Mouse (Mus musculus) brain, embryonic 14.5 days (tissue): ENCODE results near the gene Sos2.

Experiments used
- CTCF ChIP-seq: fragments of 200-500 bp; IDR thresholded peaks from 2 replicates; pipeline ENCODE4 v1.5.1; 2012; ENCODE audit warnings: inconsistent platforms, mild to moderate bottlenecking, moderate library complexity, borderline replicate concordance; ENCODE audit not compliant: insufficient read depth, insufficient read length; ENCODE audit errors: extremely low read depth
- POLR2A ChIP-seq: fragments of 200-500 bp; IDR thresholded peaks from 2 replicates; pipeline ENCODE4 v1.6.1; 2012; ENCODE audit warnings: mild to moderate bottlenecking, inconsistent platforms, borderline replicate concordance; ENCODE audit not compliant: poor library complexity, insufficient read depth, insufficient read length, severe bottlenecking; ENCODE audit errors: extremely low read depth

- TF ChIP-seq POLR2A (no peak), CTCF (no peak)
Observed at GRCm38 (mm10) chr12:69674576-69675537, 6.8 kb downstream of the Sos2 start.
